Mouse (Mus musculus) cerebellum, postnatal 4 days (tissue): ENCODE results near the gene Rad50.
A peak's percentile ranks its signal among the peaks of the same experiment; 100 is the strongest.

Experiments used
- DNase-seq, 2 experiments: peaks; one replicate each; pipeline ENCODE4 v3.0.0; 2022; ENCODE audit warnings: low spot score in 2 of 2, mixed read lengths in 1 of 2

Rad50 gene

GRCm38 (mm10) chr11:53633644-53634043 lies 73.5 kb downstream of the Rad50 start:
- DNase-seq, result peak in 1 of 2 experiments; percentile 19

GRCm38 (mm10) chr11:53632122-53632733 lies 74.9 kb downstream of the Rad50 start:
- DNase-seq, result peak in 1 of 2 experiments; percentile 15

- DNase-seq, result peak; percentile 51 to 82
These were observed 79.3 kb downstream of the Rad50 start for GRCm38 (mm10) chr11:53627859-53628258.

- no peak for DNase-seq
These were observed 80.2 kb downstream of the Rad50 start for GRCm38 (mm10) chr11:53626802-53627373.

GRCm38 (mm10) chr11:53624124-53624523 lies 83.0 kb downstream of the Rad50 start:
- DNase-seq, result no peak

GRCm38 (mm10) chr11:53623573-53623972 lies 83.5 kb downstream of the Rad50 start:
- no peak for DNase-seq

- no peak for DNase-seq
These were observed 84.7 kb downstream of the Rad50 start for GRCm38 (mm10) chr11:53622440-53622806.

GRCm38 (mm10) chr11:53621582-53622439 lies 85.3 kb downstream of the Rad50 start:
- no peak for DNase-seq

- DNase-seq, result no peak
These were observed 87.0 kb downstream of the Rad50 start for GRCm38 (mm10) chr11:53620094-53620493.

GRCm38 (mm10) chr11:53619428-53619827 lies 87.7 kb downstream of the Rad50 start:
- no peak for DNase-seq

- DNase-seq, result no peak
These were observed 88.4 kb downstream of the Rad50 start, which contains the start of gene Il4 for GRCm38 (mm10) chr11:53618619-53619198. Il4 (minus strand) TSS chr11:53618669.

GRCm38 (mm10) chr11:53617562-53618109 lies 89.5 kb downstream of the Rad50 start:
- DNase-seq, result no peak

- no peak for DNase-seq
These were observed 90.2 kb downstream of the Rad50 start for GRCm38 (mm10) chr11:53616748-53617558.

- DNase-seq, result no peak
These were observed 91.5 kb downstream of the Rad50 start for GRCm38 (mm10) chr11:53615575-53615974.

- DNase-seq, result no peak
These were observed 91.9 kb downstream of the Rad50 start for GRCm38 (mm10) chr11:53615172-53615571.

GRCm38 (mm10) chr11:53609672-53610071 lies 97.4 kb downstream of the Rad50 start:
- DNase-seq, result no peak

- DNase-seq, result no peak
These were observed 97.9 kb downstream of the Rad50 start for GRCm38 (mm10) chr11:53609231-53609630.

- no peak for DNase-seq
These were observed 101.5 kb downstream of the Rad50 start for GRCm38 (mm10) chr11:53605609-53606008.

GRCm38 (mm10) chr11:53604983-53605382 lies 102.1 kb downstream of the Rad50 start:
- DNase-seq, result no peak
